Mouse (Mus musculus): ENCODE data around the gene Cadm1.

DNA sequence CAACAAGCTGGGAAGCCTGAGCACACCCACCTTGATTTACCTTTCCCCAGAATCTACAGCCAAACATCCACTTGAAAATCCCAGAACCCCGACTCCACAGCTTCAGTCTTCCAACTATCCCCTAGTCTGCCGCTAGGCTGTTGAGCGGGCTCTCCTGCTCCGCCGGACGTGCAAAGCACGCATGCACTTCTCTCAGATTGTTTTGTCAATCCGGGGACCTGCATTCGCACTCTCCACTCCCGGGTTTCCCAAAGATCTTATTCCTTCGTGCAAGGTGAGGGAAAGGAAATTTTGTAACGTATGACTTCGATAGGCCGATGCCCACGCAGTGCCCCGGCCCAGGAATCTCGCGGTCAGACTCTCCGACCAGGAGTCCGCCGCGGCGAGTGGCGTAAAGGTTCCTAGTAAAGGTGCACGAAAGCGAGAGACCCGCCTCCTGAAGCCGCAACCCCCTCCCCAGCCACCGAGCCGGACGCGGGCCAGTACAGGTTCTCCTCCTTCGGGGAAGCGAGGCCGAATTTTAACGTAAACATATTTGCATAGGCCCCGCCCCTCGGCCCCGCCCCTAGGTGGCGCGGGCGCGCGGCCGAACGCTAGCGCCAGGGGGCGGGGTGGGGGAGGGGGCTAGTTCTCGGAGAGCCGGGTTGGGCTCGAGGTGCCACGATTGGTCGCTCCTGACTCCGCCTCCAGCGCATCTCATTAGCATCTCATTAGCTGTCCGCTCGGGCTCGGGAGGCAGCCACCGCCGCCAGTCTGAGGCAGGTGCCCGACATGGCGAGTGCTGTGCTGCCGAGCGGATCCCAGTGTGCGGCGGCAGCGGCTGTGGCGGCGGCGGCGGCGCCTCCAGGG lies at the start of gene Cadm1:
- TF ChIP-seq POLR2AphosphoS2 (IDR thresholded peaks at IDR 0.05; ENCODE audit: insufficient read length, low read depth) (peak; percentile 97), POLR2A (IDR thresholded peaks at IDR 0.05; ENCODE audit: insufficient read length, low read depth) (peak; percentile 100)
